Mouse (Mus musculus) brown adipose tissue, adult 24 weeks (tissue): Measurements from ENCODE around the gene Siglech. TPM values are rescaled to one million over a fixed set of nuclear protein-coding genes. Genes with fewer than 3 reads are reported as not detected.
A peak's percentile ranks its signal among the peaks of the same experiment; 100 is the strongest.

ENCODE experiments used
- H3K27ac ChIP-seq: fragments of 200-500 bp; replicated peaks from 2 replicates; pipeline ENCODE4 v1.5.1; 2012; ENCODE audit warnings: low read depth, mild to moderate bottlenecking, low read length
- H3K4me1 ChIP-seq: fragments of 200-500 bp; 2 replicates; pipeline ENCODE4 v1.6.1; 2012; ENCODE audit warnings: low read length, mixed read lengths; ENCODE audit not compliant: control insufficient read depth, insufficient read depth, insufficient read length
- H3K4me3 ChIP-seq: fragments of 200-500 bp; 2 replicates; pipeline ENCODE4 v1.5.1; 2012; ENCODE audit warnings: low read depth, mild to moderate bottlenecking, low read length, moderate library complexity; ENCODE audit not compliant: insufficient read depth
- polyA plus RNA-seq: library from polyadenylated mRNA; stranded (reverse); fragments of >200 nt; gene quantifications from 2 replicates; pipeline ENCODE4 v1.2.4, GENCODE M21; 2012; ENCODE audit not compliant: missing spikeins, insufficient read depth, insufficient read length

Gene Siglech
- polyA plus RNA-seq, 1 experiment: 1.4 TPM

GRCm38 (mm10) chr7:55793952-55794603 is 26.1 kb downstream of the Siglech start, which contains the start of gene Tubgcp5:
Gene Tubgcp5, plus strand, starts transcription at chr7:55794154.
- H3K4me3 ChIP-seq: peak within 1 kb of the TSS; percentile 75
- H3K27ac ChIP-seq: no peak within 1 kb of the TSS
- H3K4me1 ChIP-seq: no peaks in the 10 kb centered on the region; the same call in 1 of the 2 replicates

- no peak overlapping the region for H3K27ac ChIP-seq
- no peak overlapping the region for H3K4me3 ChIP-seq
- no peaks in the 10 kb centered on the region; the same call in 1 of the 2 replicates for H3K4me1 ChIP-seq
Observed at GRCm38 (mm10) chr7:55799981-55800380, 32.0 kb downstream of the Siglech start.

GRCm38 (mm10) chr7:55809967-55810366 is 42.0 kb downstream of the Siglech start:
- no peaks in the 10 kb centered on the region for H3K4me1 ChIP-seq
- H3K4me3 ChIP-seq: no peak overlapping the region
- no peak overlapping the region for H3K27ac ChIP-seq

GRCm38 (mm10) chr7:55824468-55824867 is 56.5 kb downstream of the Siglech start:
- no peaks in the 10 kb centered on the region for H3K4me1 ChIP-seq
- no peak overlapping the region for H3K4me3 ChIP-seq
- no peak overlapping the region for H3K27ac ChIP-seq

- no peak overlapping the region for H3K4me3 ChIP-seq
- H3K4me1 ChIP-seq: no peaks in the 10 kb centered on the region
- no peak overlapping the region for H3K27ac ChIP-seq
Observed at GRCm38 (mm10) chr7:55827551-55827950, 59.6 kb downstream of the Siglech start.

Other genes with a start within 250 kb of the Siglech start
- gene Tubgcp5, start 26.0 kb downstream of the Siglech start, polyA plus RNA-seq: 4.0 and 8.8 TPM in 2 replicates
- 22.5 and 28.6 TPM in 2 replicates for gene Cyfip1, start 73.6 kb downstream of the Siglech start, polyA plus RNA-seq
- 19.3 and 20.0 TPM in 2 replicates for gene Nipa2, start 194.3 kb downstream of the Siglech start, polyA plus RNA-seq